Mouse (Mus musculus) E14TG2a.4 (cell line): ENCODE results near the gene Med29.

Experiments used
- CTCF ChIP-seq: conservative IDR thresholded peaks from 2 replicates; pipeline ENCODE4 v1.5.1; 2014; ENCODE audit warnings: low read length
- NANOG ChIP-seq: IDR thresholded peaks from 2 replicates; pipeline ENCODE4 v1.6.1; 2014; ENCODE audit warnings: borderline replicate concordance, low read length, mixed read lengths
- POU5F1 ChIP-seq: IDR thresholded peaks from 2 replicates; pipeline ENCODE4 v1.6.1; 2014; ENCODE audit warnings: low read length, borderline replicate concordance

- TF ChIP-seq CTCF (no peak), POU5F1 (no peak), NANOG (no peak)
Observed at GRCm38 (mm10) chr7:28368276-28368920, 24.1 kb downstream of the Med29 start.
